Mouse (Mus musculus): Measurements from ENCODE around the gene Hs2st1. TPM values are rescaled to one million over a fixed set of nuclear protein-coding genes. Genes with fewer than 3 reads are reported as not detected.

Hs2st1 gene
- total and polyA plus RNA-seq, 2 experiments: 1.9 to 6.0 TPM

GRCm38 (mm10) chr3:144539051-144539450 lies 30.9 kb downstream of the Hs2st1 start:
- TF ChIP-seq POLR2A (IDR thresholded peaks at IDR 0.05; ENCODE audit: extremely low read depth, insufficient read depth, low read length): no peak
- TF ChIP-seq CTCF (IDR thresholded peaks at IDR 0.05; ENCODE audit: low read depth, low read length): no peak
- H3K36me3 ChIP-seq (ENCODE audit: control insufficient read depth, insufficient read depth, low read length): no peaks in the 10 kb centered on the region
- 74% methylated on average over 3 of the region's 3 CpGs for WGBS

GRCm38 (mm10) chr3:144537078-144537855 lies 32.7 kb downstream of the Hs2st1 start:
- peak; percentile 68 for DNase-seq (ENCODE audit: extremely low read depth, low read depth, low spot score)
- Histone ChIP-seq H3K4me1 (ENCODE audit: control insufficient read depth, insufficient read depth, low read length) (peaks cover 6% of the 10 kb centered on the region), H3K9ac (ENCODE audit: low read depth, low read length) (no peak overlapping the region), H3K4me3 (ENCODE audit: insufficient read depth, low read depth, low read length) (no peak overlapping the region), H3K79me2 (ENCODE audit: control insufficient read depth, insufficient read depth, low read length) (peaks cover 14% of the 10 kb centered on the region; the same call in 1 of the 2 replicates), H3K27me3 (ENCODE audit: control insufficient read depth, insufficient read depth, low read length) (no peaks in the 10 kb centered on the region), H3K36me3 (ENCODE audit: control insufficient read depth, insufficient read depth, low read length) (no peaks in the 10 kb centered on the region), H3K27ac (replicated peaks; ENCODE audit: insufficient read depth, low read depth, low read length) (no peak overlapping the region)
- no peak for TF ChIP-seq CTCF (IDR thresholded peaks at IDR 0.05; ENCODE audit: low read depth, low read length)
- TF ChIP-seq POLR2A (IDR thresholded peaks at IDR 0.05; ENCODE audit: extremely low read depth, insufficient read depth, low read length): no peak
- WGBS: 29% methylated on average over 7 of the region's 7 CpGs

More at GRCm38 (mm10) chr3:144539051-144539450, 30.9 kb downstream of the Hs2st1 start:
- Histone ChIP-seq H3K4me1 (ENCODE audit: control insufficient read depth, insufficient read depth, low read length) (peaks cover 6% of the 10 kb centered on the region), H3K27ac (replicated peaks; ENCODE audit: insufficient read depth, low read depth, low read length) (no peak overlapping the region), H3K9ac (ENCODE audit: low read depth, low read length) (no peak overlapping the region), H3K79me2 (ENCODE audit: control insufficient read depth, insufficient read depth, low read length) (peaks cover 13% of the 10 kb centered on the region; the same call in 1 of the 2 replicates), H3K4me3 (ENCODE audit: insufficient read depth, low read depth, low read length) (no peak overlapping the region), H3K27me3 (ENCODE audit: control insufficient read depth, insufficient read depth, low read length) (no peaks in the 10 kb centered on the region)
- DNase-seq (ENCODE audit: extremely low read depth, low read depth, low spot score): no peak

- no peaks in the 10 kb centered on the region for H3K36me3 ChIP-seq (ENCODE audit: control insufficient read depth, insufficient read depth, low read length)
- TF ChIP-seq CTCF (IDR thresholded peaks at IDR 0.05; ENCODE audit: low read depth, low read length): no peak
- no peak for TF ChIP-seq POLR2A (IDR thresholded peaks at IDR 0.05; ENCODE audit: extremely low read depth, insufficient read depth, low read length)
- peaks cover 12% of the 10 kb centered on the region; the same call in 1 of the 2 replicates for H3K79me2 ChIP-seq (ENCODE audit: control insufficient read depth, insufficient read depth, low read length)
- WGBS: 96% methylated on average over 4 of the region's 4 CpGs
- H3K9ac ChIP-seq (ENCODE audit: low read depth, low read length): no peak overlapping the region
- no peaks in the 10 kb centered on the region for H3K27me3 ChIP-seq (ENCODE audit: control insufficient read depth, insufficient read depth, low read length)
- no peak overlapping the region for H3K27ac ChIP-seq (replicated peaks; ENCODE audit: insufficient read depth, low read depth, low read length)
- no peak overlapping the region for H3K4me3 ChIP-seq (ENCODE audit: insufficient read depth, low read depth, low read length)
- peaks cover 5% of the 10 kb centered on the region for H3K4me1 ChIP-seq (ENCODE audit: control insufficient read depth, insufficient read depth, low read length)
- no peak for DNase-seq (ENCODE audit: extremely low read depth, low read depth, low spot score)
These were observed 34.9 kb downstream of the Hs2st1 start for GRCm38 (mm10) chr3:144535056-144535455.

GRCm38 (mm10) chr3:144531023-144531422 lies 39.0 kb downstream of the Hs2st1 start:
- peak overlapping the region; percentile 9; the same call in 1 of the 2 replicates for H3K9ac ChIP-seq (ENCODE audit: low read depth, low read length)
- H3K4me3 ChIP-seq (ENCODE audit: insufficient read depth, low read depth, low read length): no peak overlapping the region
- H3K79me2 ChIP-seq (ENCODE audit: control insufficient read depth, insufficient read depth, low read length): peaks cover 13% of the 10 kb centered on the region; the same call in 1 of the 2 replicates
- H3K36me3 ChIP-seq (ENCODE audit: control insufficient read depth, insufficient read depth, low read length): no peaks in the 10 kb centered on the region
- no peaks in the 10 kb centered on the region for H3K27me3 ChIP-seq (ENCODE audit: control insufficient read depth, insufficient read depth, low read length)
- 32% methylated on average over 5 of the region's 5 CpGs for WGBS
- peak; percentile 58 for DNase-seq (ENCODE audit: extremely low read depth, low read depth, low spot score)
- H3K27ac ChIP-seq (replicated peaks; ENCODE audit: insufficient read depth, low read depth, low read length): no peak overlapping the region
- peaks cover 3% of the 10 kb centered on the region; the same call in 1 of the 2 replicates for H3K4me1 ChIP-seq (ENCODE audit: control insufficient read depth, insufficient read depth, low read length)
- no peak for TF ChIP-seq POLR2A (IDR thresholded peaks at IDR 0.05; ENCODE audit: extremely low read depth, insufficient read depth, low read length)
- TF ChIP-seq CTCF (IDR thresholded peaks at IDR 0.05; ENCODE audit: low read depth, low read length): no peak

GRCm38 (mm10) chr3:144527918-144528317 lies 42.1 kb downstream of the Hs2st1 start:
- 94% methylated on average over 7 of the region's 7 CpGs for WGBS
- no peaks in the 10 kb centered on the region for H3K27me3 ChIP-seq (ENCODE audit: control insufficient read depth, insufficient read depth, low read length)
- no peaks in the 10 kb centered on the region for H3K36me3 ChIP-seq (ENCODE audit: control insufficient read depth, insufficient read depth, low read length)
- TF ChIP-seq CTCF (IDR thresholded peaks at IDR 0.05; ENCODE audit: low read depth, low read length): no peak
- no peak for TF ChIP-seq POLR2A (IDR thresholded peaks at IDR 0.05; ENCODE audit: extremely low read depth, insufficient read depth, low read length)
- DNase-seq (ENCODE audit: extremely low read depth, low read depth, low spot score): no peak
- peaks cover 13% of the 10 kb centered on the region; the same call in 1 of the 2 replicates for H3K79me2 ChIP-seq (ENCODE audit: control insufficient read depth, insufficient read depth, low read length)
- no peak overlapping the region for H3K27ac ChIP-seq (replicated peaks; ENCODE audit: insufficient read depth, low read depth, low read length)
- H3K4me3 ChIP-seq (ENCODE audit: insufficient read depth, low read depth, low read length): no peak overlapping the region
- peaks cover 3% of the 10 kb centered on the region; the same call in 1 of the 2 replicates for H3K4me1 ChIP-seq (ENCODE audit: control insufficient read depth, insufficient read depth, low read length)
- no peak overlapping the region for H3K9ac ChIP-seq (ENCODE audit: low read depth, low read length)
